Mouse (Mus musculus) megakaryocyte, embryonic 14.5 days (primary cell): ENCODE measurements around the gene Fam193b.

Source experiments
- FLI1 ChIP-seq: IDR thresholded peaks from 2 replicates; pipeline ENCODE4 v1.6.1; 2012; ENCODE audit warnings: low read length, inconsistent platforms, mixed read lengths
- GATA1 ChIP-seq: IDR thresholded peaks from 3 replicates; pipeline ENCODE4 v1.6.1; 2012; ENCODE audit warnings: mixed read lengths, low read length, inconsistent platforms, borderline replicate concordance

- TF ChIP-seq GATA1 (no peak), FLI1 (no peak)
These were observed 60.0 kb downstream of the Fam193b start for GRCm38 (mm10) chr13:55510668-55511491.
